Mouse (Mus musculus): ENCODE data around the gene Rubcnl.

- TF ChIP-seq POLR2A (IDR thresholded peaks at IDR 0.05; ENCODE audit: low read depth, low read length) (no peak), CTCF (IDR thresholded peaks at IDR 0.05; ENCODE audit: extremely low read depth, insufficient read length, insufficient replicate concordance, low read depth, low read length) (no peak)
Measured at GRCm38 (mm10) chr14:75075299-75076180, 59.7 kb downstream of the Rubcnl start.
